Mouse (Mus musculus) erythroblast, embryonic 14.5 days (primary cell): ENCODE results near the gene Gm49384.

ENCODE experiments used
- GATA1 ChIP-seq: IDR thresholded peaks from 2 replicates; pipeline ENCODE4 v1.6.1; 2012; ENCODE audit warnings: low read length, inconsistent platforms, mixed read lengths
- TAL1 ChIP-seq: IDR thresholded peaks from 3 replicates; pipeline ENCODE4 v1.6.1; 2012; ENCODE audit warnings: low read length, inconsistent platforms, mixed read lengths

DNA sequence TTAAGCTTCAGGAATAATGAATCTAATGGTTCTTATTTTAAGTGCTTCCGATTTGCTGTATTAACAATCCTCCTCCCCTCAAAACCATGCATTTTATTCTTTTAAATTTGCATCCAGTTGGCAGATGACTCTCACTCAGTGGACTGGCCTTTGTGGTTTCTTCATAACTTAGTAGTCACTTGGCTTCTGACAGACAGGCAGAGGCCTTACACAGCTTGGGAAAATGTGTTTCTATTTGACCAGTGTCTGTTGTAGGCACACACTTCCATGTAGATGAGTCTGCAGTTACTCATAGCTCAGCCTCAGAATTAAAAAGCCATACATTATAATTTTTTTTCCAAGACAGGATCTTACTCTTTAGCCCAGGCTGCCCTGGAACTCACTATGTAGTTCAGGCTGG, 49.7 kb upstream of the Gm49384 start:
- TF ChIP-seq TAL1 (no peak), GATA1 (no peak)
